Mouse (Mus musculus): ENCODE measurements around the gene Homer2.

- TF ChIP-seq CTCF (IDR thresholded peaks at IDR 0.05; ENCODE audit: low read depth) = no peak
- TF ChIP-seq EP300 (IDR thresholded peaks at IDR 0.05; ENCODE audit: low read depth) = no peak
Measured at GRCm38 (mm10) chr7:81672735-81673291, 34.5 kb downstream of the Homer2 start.
